Comparison of ENCODE assay signal across 7 mouse cellular contexts in the genomic region with DNA sequence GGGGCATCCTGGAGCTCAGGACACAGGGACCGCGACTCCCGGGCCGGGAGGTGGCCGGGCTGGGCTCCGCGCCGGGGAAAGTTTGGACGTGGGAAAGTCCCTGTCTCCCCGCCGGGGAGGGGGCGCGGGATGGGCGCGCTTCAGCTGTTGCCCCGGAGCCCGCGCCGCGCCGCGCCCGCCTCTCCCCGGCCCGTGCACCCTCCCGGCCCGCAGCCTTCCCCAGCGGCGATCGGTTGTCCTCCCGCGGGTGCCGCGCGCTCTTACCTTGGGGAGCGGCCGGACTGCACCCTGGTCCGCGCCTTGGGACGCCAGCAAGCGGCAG. TPM values are rescaled to one million over a fixed set of nuclear protein-coding genes. Genes with fewer than 3 reads are reported as not detected.
A peak's percentile ranks its signal among the peaks of the same experiment; 100 is the strongest.
DNase-seq lines count a peak whose midpoint lies in the region; ATAC-seq and TF ChIP-seq lines count a peak whose summit lies in the region.

No protein-coding gene starts in this region.

- H3K4me1 ChIP-seq in megakaryocyte, embryonic 14.5 days = peaks cover 19% of the 10 kb centered on the region
- H3K4me1 ChIP-seq in forebrain, embryonic 13.5 days = peaks cover 53% of the 10 kb centered on the region
- peaks cover 45% of the 10 kb centered on the region for H3K4me1 ChIP-seq in limb, embryonic 10.5 days
- H3K4me1 ChIP-seq in olfactory bulb, adult 2 months (ENCODE audit: control insufficient read depth, insufficient read depth, low read length) = peaks cover 37% of the 10 kb centered on the region

- H3K9ac ChIP-seq in forebrain, embryonic 13.5 days = peak overlapping the region; percentile 82

- TF ChIP-seq CTCF in olfactory bulb, adult 2 months (IDR thresholded peaks at IDR 0.05; ENCODE audit: insufficient read depth, low read depth, low read length) = peak; percentile 38; the same call in 1 of the 2 replicates

- peaks cover 98% of the 10 kb centered on the region for H3K27me3 ChIP-seq in megakaryocyte, embryonic 14.5 days (replicated peaks)
- peaks cover 68% of the 10 kb centered on the region for H3K27me3 ChIP-seq in forebrain, embryonic 13.5 days
- H3K27me3 ChIP-seq in limb, embryonic 10.5 days (ENCODE audit: low read depth, poor library complexity, severe bottlenecking) = peaks cover 100% of the 10 kb centered on the region

- DNase-seq in limb, embryonic 10.5 days (ENCODE audit: low spot score) = no peak
- no peak for DNase-seq in left cerebral cortex, postnatal 14 days (ENCODE audit: low spot score in 2 of 2)
- DNase-seq in left cerebral cortex, adult 18-20 months (ENCODE audit: low spot score in 2 of 2) = no peak

- peak overlapping the region; percentile 96 for H3K4me2 ChIP-seq in forebrain, embryonic 13.5 days

- TF ChIP-seq POLR2A in olfactory bulb, adult 2 months (IDR thresholded peaks at IDR 0.05; ENCODE audit: insufficient read depth, low read depth, low read length) = no peak

- H3K4me3 ChIP-seq in megakaryocyte, embryonic 14.5 days (replicated peaks) = peak overlapping the region; percentile 89
- peak overlapping the region; percentile 67 for H3K4me3 ChIP-seq in forebrain, embryonic 13.5 days
- peak overlapping the region; percentile 64 for H3K4me3 ChIP-seq in limb, embryonic 10.5 days
- H3K4me3 ChIP-seq in olfactory bulb, adult 2 months (ENCODE audit: insufficient read depth, low read depth, low read length) = peak overlapping the region; percentile 99

- no peaks in the 10 kb centered on the region for H3K9me3 ChIP-seq in megakaryocyte, embryonic 14.5 days
- H3K9me3 ChIP-seq in forebrain, embryonic 13.5 days (replicated peaks) = no peaks in the 10 kb centered on the region
- H3K9me3 ChIP-seq in limb, embryonic 10.5 days (replicated peaks) = no peaks in the 10 kb centered on the region

- intact Hi-C loops in left cerebral cortex, postnatal 14 days (cut with DNase I) = loop anchor here (2.0 to 5.0 kb wide), 2 partner anchors 43 to 159 kb away; no protein-coding TSS in a partner anchor

- WGBS in forebrain, embryonic 13.5 days = 0% methylated on average over 18 of the region's 41 CpGs
- under 1% methylated on average over 41 of the region's 41 CpGs for WGBS in limb, embryonic 10.5 days
- WGBS in olfactory bulb, adult 2 months = under 1% methylated on average over 41 of the region's 41 CpGs

- no peaks in the 10 kb centered on the region for H3K36me3 ChIP-seq in megakaryocyte, embryonic 14.5 days (replicated peaks; ENCODE audit: low read length)
- H3K36me3 ChIP-seq in forebrain, embryonic 13.5 days (ENCODE audit: poor library complexity, severe bottlenecking) = no peaks in the 10 kb centered on the region
- H3K36me3 ChIP-seq in limb, embryonic 10.5 days = no peaks in the 10 kb centered on the region

- no peak for ATAC-seq in megakaryocyte, adult 5-6 weeks (ENCODE audit: poor library complexity, severe bottlenecking)
- peak; percentile 50 for ATAC-seq in forebrain, embryonic 13.5 days

- peak overlapping the region; percentile 73 for H3K27ac ChIP-seq in forebrain, embryonic 13.5 days
- peak overlapping the region; percentile 78 for H3K27ac ChIP-seq in limb, embryonic 10.5 days
- peak overlapping the region; percentile 87; the same call in 1 of the 2 replicates for H3K27ac ChIP-seq in olfactory bulb, adult 2 months (ENCODE audit: insufficient read depth, low read depth, low read length)

RNA-seq across cellular contexts. Expression of gene Cdh22, which starts 0.4 kb away (rescaled TPM):
- 0.23 TPM in 1 of 2 replicates, not detected in the other for polyA plus RNA-seq in megakaryocyte, embryonic 14.5 days (2012; ENCODE audit: insufficient read depth, low replicate concordance)
- 0.09 TPM in 1 of 2 replicates, not detected in the other for total RNA-seq in megakaryocyte, adult 5-6 weeks (2015)
- total RNA-seq in megakaryocyte, adult 5-6 weeks (2017) = 0.07 TPM in 1 of 2 replicates, not detected in the other
- 5.0 and 6.2 TPM in 2 replicates for polyA plus RNA-seq in forebrain, embryonic 13.5 days (2015; fragmentation: Nextera tagmentation; extraction: Ambion mirVana)
- polyA plus RNA-seq in limb, embryonic 10.5 days (2016; fragmentation: Nextera tagmentation; extraction: Ambion mirVana) = 0.46 and 0.94 TPM in 2 replicates
- polyA plus RNA-seq in olfactory bulb, adult 2 months (2012; ENCODE audit: insufficient read depth, insufficient read length, low replicate concordance, missing spikeins) = not detected in 2 replicates
- total RNA-seq in left cerebral cortex, postnatal 14 days (2021) = 10 to 100 TPM; 33.8 TPM
- 10 to 100 TPM; 55.1 to 61.1 TPM for total RNA-seq in left cerebral cortex, adult 18-20 months (2021)

RNA-seq across cellular contexts. Expression of gene Slc35c2, which starts 53.4 kb away (rescaled TPM):
- 55.8 and 62.9 TPM in 2 replicates for polyA plus RNA-seq in megakaryocyte, embryonic 14.5 days (2012; ENCODE audit: insufficient read depth, low replicate concordance)
- 57.2 and 57.5 TPM in 2 replicates for total RNA-seq in megakaryocyte, adult 5-6 weeks (2015)
- total RNA-seq in megakaryocyte, adult 5-6 weeks (2017) = 52.8 and 71.8 TPM in 2 replicates
- 63.8 and 67.2 TPM in 2 replicates for polyA plus RNA-seq in forebrain, embryonic 13.5 days (2015; fragmentation: Nextera tagmentation; extraction: Ambion mirVana)
- polyA plus RNA-seq in limb, embryonic 10.5 days (2016; fragmentation: Nextera tagmentation; extraction: Ambion mirVana) = 61.3 and 65.5 TPM in 2 replicates
- not detected in 2 replicates for polyA plus RNA-seq in olfactory bulb, adult 2 months (2012; ENCODE audit: insufficient read depth, insufficient read length, low replicate concordance, missing spikeins)
- total RNA-seq in left cerebral cortex, postnatal 14 days (2021) = 10 to 100 TPM; 52.1 to 55.1 TPM
- 10 to 100 TPM; 58.2 to 60.6 TPM for total RNA-seq in left cerebral cortex, adult 18-20 months (2021)

Comparison
In these comparisons a context has a peak if more than half of its experiments do, and no peak if none do; other contexts are left out.
1. RNA of gene Slc35c2, which starts 53.4 kb away (polyA plus RNA-seq): 63.8 to 67.2 TPM in forebrain, embryonic 13.5 days, 55.8 to 62.9 TPM in megakaryocyte, embryonic 14.5 days and 61.3 to 65.5 TPM in limb, embryonic 10.5 days; not detected in olfactory bulb, adult 2 months; every median in the first group is over 10 times any median in the second.
2. Peak in every context shown above with its lines, with median percentiles within 50 percentile points of each other: H3K4me3 ChIP-seq and H3K27ac ChIP-seq.